Mouse (Mus musculus) limb, embryonic 15.5 days (tissue): ENCODE measurements around the gene Vipr1. TPM values are rescaled to one million over a fixed set of nuclear protein-coding genes. Genes with fewer than 3 reads are reported as not detected.

Source experiments
- ATAC-seq: fragments of 200-750 bp; cut with Nextera tagmentation; 2 replicates; pipeline ENCODE4 v1.8.0; 2017; ENCODE audit warnings: low read depth, moderate TSS enrichment; ENCODE audit not compliant: insufficient number of reproducible peaks, low FRiP score, low TSS enrichment
- H3K27ac ChIP-seq: fragments of 300-500 bp; sonication (generic); 2 replicates; pipeline ENCODE4 v1.5.1; 2015; ENCODE audit warnings: moderate library complexity, mild to moderate bottlenecking, inconsistent platforms
- H3K27me3 ChIP-seq: fragments of 300-500 bp; sonication (generic); 2 replicates; pipeline ENCODE4 v1.6.1; 2015; ENCODE audit warnings: inconsistent platforms
- H3K36me3 ChIP-seq: fragments of 300-500 bp; sonication (generic); 2 replicates; pipeline ENCODE4 v1.6.1; 2015; ENCODE audit warnings: inconsistent platforms
- H3K4me1 ChIP-seq: fragments of 300-500 bp; sonication (generic); 2 replicates; pipeline ENCODE4 v1.6.1; 2015; ENCODE audit warnings: inconsistent platforms
- H3K4me2 ChIP-seq: fragments of 300-500 bp; sonication (generic); 2 replicates; pipeline ENCODE4 v1.6.1; 2015; ENCODE audit warnings: mild to moderate bottlenecking, inconsistent platforms
- H3K4me3 ChIP-seq: fragments of 300-500 bp; sonication (generic); 2 replicates; pipeline ENCODE4 v1.5.1; 2015; ENCODE audit warnings: mild to moderate bottlenecking, inconsistent platforms
- H3K9ac ChIP-seq: fragments of 300-500 bp; sonication (generic); 2 replicates; pipeline ENCODE4 v1.6.1; 2015; ENCODE audit warnings: inconsistent platforms
- H3K9me3 ChIP-seq: fragments of 300-500 bp; sonication (generic); 2 replicates; pipeline ENCODE4 v1.6.1; 2016; ENCODE audit warnings: inconsistent platforms
- WGBS: fragments of 180-500 bp; shearing (Covaris S2); methylation state at CpG from one replicate; pipeline ENCODE4 v1.1.7; 2015; 5-methylcytosine and 5-hydroxymethylcytosine counted together
- polyA plus RNA-seq: library from polyadenylated mRNA; unstranded; fragments of >200 nt; fragmentation: Nextera tagmentation; extraction: Ambion mirVana; gene quantifications from 2 replicates; pipeline ENCODE4 v1.2.1, GENCODE M21; 2015

Gene Vipr1
- polyA plus RNA-seq, 1 experiment from 2014 or later = 0.60 TPM

DNA sequence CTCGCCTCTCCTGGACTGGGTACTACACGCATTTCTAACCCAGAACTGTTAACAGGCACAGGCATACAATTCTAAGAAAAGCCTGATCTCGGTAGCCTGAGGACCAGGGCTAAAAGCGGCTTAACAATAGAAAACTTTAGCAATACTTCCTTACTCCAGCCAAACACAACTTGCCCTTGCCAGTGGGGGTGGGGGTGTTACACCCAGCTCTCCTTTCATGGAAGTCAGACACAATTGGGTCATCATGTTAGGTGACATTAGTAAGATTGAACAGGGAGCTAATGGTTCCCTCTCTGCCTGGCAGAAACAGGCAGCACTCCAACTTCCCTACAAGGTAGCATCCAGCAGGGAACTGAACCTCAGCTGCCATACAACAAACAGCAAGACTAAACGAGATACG is 33.1 kb upstream of the Vipr1 start:
- H3K9ac ChIP-seq = no peak overlapping the region
- H3K36me3 ChIP-seq = no peaks in the 10 kb centered on the region
- H3K27me3 ChIP-seq = no peaks in the 10 kb centered on the region
- H3K4me1 ChIP-seq = no peaks in the 10 kb centered on the region
- H3K4me3 ChIP-seq = no peak overlapping the region
- ATAC-seq = no peak
- no peaks in the 10 kb centered on the region for H3K9me3 ChIP-seq
- 68% methylated on average over 6 of the region's 6 CpGs for WGBS
- H3K27ac ChIP-seq = no peak overlapping the region
- no peak overlapping the region for H3K4me2 ChIP-seq

- Histone ChIP-seq H3K27ac (no peak overlapping the region), H3K4me3 (no peak overlapping the region), H3K27me3 (no peaks in the 10 kb centered on the region), H3K4me1 (no peaks in the 10 kb centered on the region), H3K36me3 (no peaks in the 10 kb centered on the region), H3K9ac (no peak overlapping the region), H3K9me3 (no peaks in the 10 kb centered on the region), H3K4me2 (no peak overlapping the region)
- 47% methylated on average over 5 of the region's 5 CpGs for WGBS
- no peak for ATAC-seq
Measured at GRCm38 (mm10) chr9:121613192-121613591, 29.3 kb upstream of the Vipr1 start.

DNA sequence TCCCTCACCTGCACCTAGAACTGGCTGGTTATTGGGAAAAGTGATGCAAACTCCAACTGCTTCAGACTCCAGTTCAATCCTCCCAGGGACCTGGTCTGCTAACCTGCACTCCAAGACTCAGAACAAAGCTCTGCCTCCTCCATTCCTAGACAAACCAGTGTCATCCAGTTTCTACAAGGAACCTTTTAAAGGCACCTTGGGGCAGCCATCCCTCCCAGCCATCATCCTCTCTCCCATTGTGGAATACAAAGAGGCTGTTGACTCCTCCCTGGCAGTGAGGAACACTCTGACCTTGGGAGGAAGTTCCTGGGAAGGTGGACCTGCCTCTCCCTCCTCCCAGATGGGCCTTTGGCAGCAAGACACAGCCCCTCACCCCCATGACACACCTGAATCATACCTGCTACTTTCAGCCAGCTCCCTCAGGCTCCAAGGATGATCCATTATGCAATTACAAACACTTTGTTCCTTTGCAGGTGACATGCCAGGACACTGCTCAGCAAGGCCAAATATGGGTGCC is 28.2 kb upstream of the Vipr1 start:
- Histone ChIP-seq H3K4me1 (no peaks in the 10 kb centered on the region), H3K9me3 (no peaks in the 10 kb centered on the region), H3K4me2 (no peak overlapping the region), H3K9ac (no peak overlapping the region), H3K27ac (no peak overlapping the region), H3K27me3 (no peaks in the 10 kb centered on the region), H3K36me3 (no peaks in the 10 kb centered on the region), H3K4me3 (no peak overlapping the region)
- ATAC-seq = no peak

DNA sequence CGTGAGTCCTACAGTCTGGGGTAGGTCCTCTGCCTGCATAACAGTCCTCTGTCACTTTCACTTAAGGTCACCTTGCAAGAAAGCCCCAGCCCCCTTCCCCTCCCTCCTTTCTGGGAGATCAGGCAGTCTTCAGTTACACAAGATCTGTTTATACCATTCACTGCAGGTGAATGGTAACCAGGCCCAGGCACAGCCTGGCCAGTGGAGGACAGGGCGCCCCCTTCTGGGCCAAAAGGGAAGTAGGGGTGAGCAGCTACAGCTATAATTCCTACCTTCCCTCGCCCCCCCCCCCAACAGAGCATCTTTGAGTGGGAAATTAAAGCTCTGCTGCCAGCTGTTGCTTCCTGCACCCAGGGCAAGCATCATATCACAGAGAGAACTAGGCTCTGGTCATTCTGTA is 26.0 kb upstream of the Vipr1 start:
- Histone ChIP-seq H3K4me3 (no peak overlapping the region), H3K4me1 (0 out of 2 replicates have a peak, but pooled peaks cover 3% of the 10 kb centered on the region), H3K27ac (no peak overlapping the region), H3K9me3 (no peaks in the 10 kb centered on the region), H3K9ac (no peak overlapping the region), H3K36me3 (no peaks in the 10 kb centered on the region), H3K27me3 (no peaks in the 10 kb centered on the region), H3K4me2 (no peak overlapping the region)
- no peak for ATAC-seq
- 62% methylated on average over 3 of the region's 3 CpGs for WGBS

- WGBS = 29% methylated on average over 7 of the region's 7 CpGs
- H3K27ac ChIP-seq = no peak overlapping the region
- H3K9me3 ChIP-seq = no peaks in the 10 kb centered on the region
- no peaks in the 10 kb centered on the region for H3K36me3 ChIP-seq
- no peak overlapping the region for H3K9ac ChIP-seq
- H3K4me2 ChIP-seq = no peak overlapping the region
- H3K27me3 ChIP-seq = no peaks in the 10 kb centered on the region
- H3K4me3 ChIP-seq = no peak overlapping the region
- ATAC-seq = 0 out of 2 replicates have a peak, but pooled peaks have one; percentile 32
- 0 out of 2 replicates have a peak, but pooled peaks cover 3% of the 10 kb centered on the region for H3K4me1 ChIP-seq
Measured at GRCm38 (mm10) chr9:121619441-121619840, 23.1 kb upstream of the Vipr1 start.

- WGBS = 92% methylated on average over 4 of the region's 4 CpGs
- no peak overlapping the region for H3K4me2 ChIP-seq
- 0 out of 2 replicates have a peak, but pooled peaks cover 3% of the 10 kb centered on the region for H3K4me1 ChIP-seq
- no peak for ATAC-seq
- no peak overlapping the region for H3K4me3 ChIP-seq
- H3K27me3 ChIP-seq = no peaks in the 10 kb centered on the region
- no peak overlapping the region for H3K9ac ChIP-seq
- no peak overlapping the region for H3K27ac ChIP-seq
- H3K36me3 ChIP-seq = no peaks in the 10 kb centered on the region
- H3K9me3 ChIP-seq = no peaks in the 10 kb centered on the region
Measured at GRCm38 (mm10) chr9:121623235-121623634, 19.3 kb upstream of the Vipr1 start.

- H3K27ac ChIP-seq = no peak overlapping the region
- no peak overlapping the region for H3K4me3 ChIP-seq
- no peaks in the 10 kb centered on the region for H3K4me1 ChIP-seq
- H3K27me3 ChIP-seq = no peaks in the 10 kb centered on the region
- H3K9me3 ChIP-seq = no peaks in the 10 kb centered on the region
- ATAC-seq = no peak
- WGBS = 74% methylated on average over 2 of the region's 2 CpGs
- H3K9ac ChIP-seq = no peak overlapping the region
- H3K36me3 ChIP-seq = no peaks in the 10 kb centered on the region
- H3K4me2 ChIP-seq = no peak overlapping the region
Measured at GRCm38 (mm10) chr9:121624920-121625319, 17.6 kb upstream of the Vipr1 start.

DNA sequence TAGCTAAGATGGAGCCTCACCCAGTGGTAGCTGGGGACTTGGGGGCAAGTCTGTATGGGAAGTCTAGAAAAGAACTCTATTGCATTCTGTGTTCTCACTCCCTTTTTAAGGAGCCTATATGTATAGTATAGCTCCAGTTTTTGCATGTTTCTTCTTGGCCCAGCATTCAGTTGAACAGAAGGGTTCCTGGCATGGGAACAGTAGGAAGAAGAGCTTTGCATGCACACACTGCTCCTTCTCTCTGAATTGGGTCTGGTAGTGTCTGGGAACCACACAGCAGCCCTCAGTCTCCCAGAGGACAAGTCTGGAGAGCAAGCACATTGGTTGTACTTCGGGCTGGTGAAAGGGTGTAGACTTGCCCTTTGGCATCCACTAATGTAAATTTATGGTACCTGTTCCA is 11.9 kb upstream of the Vipr1 start:
- WGBS = 75% methylated on average over 1 of the region's 1 CpGs
- Histone ChIP-seq H3K27me3 (no peaks in the 10 kb centered on the region), H3K4me2 (no peak overlapping the region), H3K9me3 (no peaks in the 10 kb centered on the region), H3K4me1 (0 out of 2 replicates have a peak, but pooled peaks cover 2% of the 10 kb centered on the region), H3K9ac (no peak overlapping the region), H3K36me3 (no peaks in the 10 kb centered on the region), H3K4me3 (no peak overlapping the region), H3K27ac (no peak overlapping the region)
- no peak for ATAC-seq

GRCm38 (mm10) chr9:121631946-121632345 is 10.6 kb upstream of the Vipr1 start:
- ATAC-seq = no peak
- Histone ChIP-seq H3K27ac (no peak overlapping the region), H3K36me3 (no peaks in the 10 kb centered on the region), H3K4me3 (no peak overlapping the region), H3K4me1 (0 out of 2 replicates have a peak, but pooled peaks cover 6% of the 10 kb centered on the region), H3K9ac (no peak overlapping the region), H3K9me3 (no peaks in the 10 kb centered on the region), H3K4me2 (no peak overlapping the region), H3K27me3 (no peaks in the 10 kb centered on the region)
- WGBS = 65% methylated on average over 4 of the region's 4 CpGs

- Histone ChIP-seq H3K36me3 (no peaks in the 10 kb centered on the region), H3K27ac (no peak overlapping the region), H3K4me3 (no peak overlapping the region), H3K27me3 (peaks cover 4% of the 10 kb centered on the region; the same call in 1 of the 2 replicates), H3K4me2 (no peak overlapping the region), H3K9me3 (no peaks in the 10 kb centered on the region), H3K9ac (no peak overlapping the region), H3K4me1 (0 out of 2 replicates have a peak, but pooled peaks cover 6% of the 10 kb centered on the region)
- no peak for ATAC-seq
- 83% methylated on average over 10 of the region's 10 CpGs for WGBS
Measured at GRCm38 (mm10) chr9:121632891-121633290, 9.6 kb upstream of the Vipr1 start.

GRCm38 (mm10) chr9:121633306-121633705 is 9.2 kb upstream of the Vipr1 start:
- Histone ChIP-seq H3K9me3 (no peaks in the 10 kb centered on the region), H3K4me3 (no peak overlapping the region), H3K27ac (no peak overlapping the region), H3K9ac (no peak overlapping the region), H3K4me2 (no peak overlapping the region), H3K36me3 (no peaks in the 10 kb centered on the region), H3K27me3 (peaks cover 6% of the 10 kb centered on the region; the same call in 1 of the 2 replicates), H3K4me1 (0 out of 2 replicates have a peak, but pooled peaks cover 6% of the 10 kb centered on the region)
- WGBS = 66% methylated on average over 6 of the region's 6 CpGs
- no peak for ATAC-seq

DNA sequence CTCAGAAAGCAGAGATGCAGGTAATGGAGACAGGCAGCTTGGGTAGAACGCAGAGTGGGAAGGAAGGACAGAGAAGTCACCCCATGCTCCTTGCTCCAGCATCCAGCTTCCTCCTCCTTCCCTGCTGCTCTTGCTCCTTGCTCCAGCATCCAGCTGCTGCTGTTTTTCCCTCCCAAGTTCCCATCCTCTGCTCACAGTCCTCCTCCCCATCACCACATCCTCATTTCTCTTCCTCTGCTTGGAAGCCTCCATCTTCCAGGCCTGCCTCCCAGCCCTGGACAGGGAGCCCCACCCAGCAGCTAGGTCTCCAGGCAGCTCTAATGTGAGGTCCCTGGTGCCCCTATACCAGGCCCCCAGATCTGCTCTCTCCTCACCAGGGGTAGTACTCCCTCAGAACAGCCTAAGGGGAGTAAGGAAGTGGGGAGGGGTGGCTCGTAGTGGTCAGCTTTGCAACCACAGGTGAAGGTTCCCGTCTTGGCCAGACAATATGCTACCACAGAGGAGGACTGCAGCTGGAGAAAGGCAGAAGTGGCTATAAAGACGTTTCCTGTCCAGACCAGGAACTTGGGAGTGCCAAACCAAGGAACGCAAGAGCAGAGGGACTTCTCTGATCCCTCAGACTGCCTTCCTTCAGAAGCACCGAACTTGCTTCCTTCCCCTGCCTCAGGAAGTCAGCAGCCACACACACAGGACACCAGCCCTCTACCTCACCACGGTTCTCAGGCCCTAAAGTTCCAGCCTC is 6.5 kb upstream of the Vipr1 start:
- whole genome bisulfite sequencing = 40% methylated on average over 7 of the region's 7 CpGs
- H3K4me1 ChIP-seq = 0 out of 2 replicates have a peak, but pooled peaks cover 6% of the 10 kb centered on the region
- H3K36me3 ChIP-seq = no peaks in the 10 kb centered on the region
- no peak for ATAC-seq
- no peak overlapping the region for H3K4me3 ChIP-seq
- H3K27me3 ChIP-seq = peaks cover 28% of the 10 kb centered on the region
- H3K9ac ChIP-seq = no peak overlapping the region
- H3K9me3 ChIP-seq = no peaks in the 10 kb centered on the region
- no peak overlapping the region for H3K27ac ChIP-seq
- no peak overlapping the region for H3K4me2 ChIP-seq
